Mouse (Mus musculus) CH12.LX (cell line): ENCODE data around the gene Pes1. TPM values are rescaled to one million over a fixed set of nuclear protein-coding genes. Genes with fewer than 3 reads are reported as not detected.

Experiments used
- DNase-seq: peaks from one replicate; pipeline ENCODE4 v3.0.0-alpha.2; 2013; ENCODE audit errors: extremely low read depth
- H3K27ac ChIP-seq: 2 replicates; pipeline ENCODE4 v1.5.1; 2012; ENCODE audit warnings: low read depth, mild to moderate bottlenecking, control low read depth, moderate library complexity; ENCODE audit not compliant: insufficient read depth
- H3K27me3 ChIP-seq: replicated peaks from 2 replicates; pipeline ENCODE3; 2012; ENCODE audit warnings: inconsistent platforms
- H3K36me3 ChIP-seq, 2 experiments: replicated peaks in 1 of 2; 2 replicates each; pipeline versions ENCODE3 to v1.6.1; 2012; ENCODE audit warnings: inconsistent platforms in 1 of 2, low read length in 1 of 2, mild to moderate bottlenecking in 1 of 2, mixed read lengths in 1 of 2, moderate library complexity in 1 of 2; ENCODE audit not compliant: control insufficient read depth in 1 of 2, insufficient read depth in 1 of 2
- H3K4me1 ChIP-seq, 2 experiments: 2 replicates each; pipeline ENCODE4 v1.6.1; 2012; ENCODE audit warnings: inconsistent platforms in 1 of 2, moderate library complexity in 1 of 2; ENCODE audit not compliant: insufficient read depth in 2 of 2, control insufficient read depth in 1 of 2
- H3K4me2 ChIP-seq: 2 replicates; pipeline ENCODE4 v1.6.1; 2012; ENCODE audit warnings: low read depth, mild to moderate bottlenecking, control low read depth; ENCODE audit not compliant: poor library complexity, insufficient read depth, severe bottlenecking
- H3K4me3 ChIP-seq, 3 experiments: fragments of 150-350 bp in 1 of 3; sonication (generic) in 1 of 3; replicated peaks in 1 of 3; 2 replicates each; pipeline versions ENCODE3 to v1.5.1; 2011 to 2012; ENCODE audit warnings: low read depth in 2 of 3, low read length in 2 of 3, mild to moderate bottlenecking in 2 of 3, moderate library complexity in 2 of 3, control low read depth in 1 of 3, improper control_type of control experiment in 1 of 3, inconsistent platforms in 1 of 3, mixed read lengths in 1 of 3; ENCODE audit not compliant: poor library complexity in 1 of 3
- H3K79me2 ChIP-seq: replicated peaks from 2 replicates; pipeline ENCODE4 v1.6.1; 2012; ENCODE audit warnings: mild to moderate bottlenecking, moderate library complexity; ENCODE audit not compliant: control insufficient read depth, poor library complexity, insufficient read depth, severe bottlenecking; ENCODE audit errors: extremely low read depth
- H3K9ac ChIP-seq: 2 replicates; pipeline ENCODE4 v1.6.1; 2012; ENCODE audit warnings: low read depth, mild to moderate bottlenecking, control low read depth, moderate library complexity; ENCODE audit not compliant: insufficient read depth
- H3K9me3 ChIP-seq: replicated peaks from 2 replicates; pipeline ENCODE3; 2012; ENCODE audit warnings: low read length, inconsistent platforms, mixed read lengths
- BHLHE40 ChIP-seq: IDR thresholded peaks from 2 replicates; pipeline ENCODE4 v1.6.1; 2011; ENCODE audit warnings: mild to moderate bottlenecking, low read depth, low read length, improper control_type of control experiment
- CHD1 ChIP-seq: IDR thresholded peaks from 2 replicates; pipeline ENCODE4 v1.6.1; 2012; ENCODE audit warnings: low read depth, low read length, improper control_type of control experiment, inconsistent platforms
- CHD2 ChIP-seq: IDR thresholded peaks from 2 replicates; pipeline ENCODE4 v1.6.1; 2011; ENCODE audit warnings: low read length, improper control_type of control experiment
- E2F4 ChIP-seq: IDR thresholded peaks from 2 replicates; pipeline ENCODE4 v1.6.1; 2011; ENCODE audit warnings: low read depth, low read length, improper control_type of control experiment; ENCODE audit not compliant: insufficient replicate concordance
- ELF1 ChIP-seq: IDR thresholded peaks from 2 replicates; pipeline ENCODE4 v1.6.1; 2014; ENCODE audit warnings: low read depth, mild to moderate bottlenecking, inconsistent platforms, low read length, improper control_type of control experiment
- ETS1 ChIP-seq: conservative IDR thresholded peaks from 2 replicates; pipeline ENCODE4 v1.6.1; 2012; ENCODE audit warnings: low read depth, mild to moderate bottlenecking, inconsistent platforms, low read length, improper control_type of control experiment, moderate library complexity
- HCFC1 ChIP-seq: IDR thresholded peaks from 2 replicates; pipeline ENCODE4 v1.6.1; 2012; ENCODE audit warnings: low read depth, mild to moderate bottlenecking, inconsistent platforms, low read length, improper control_type of control experiment
- IRF4 ChIP-seq: IDR thresholded peaks from 2 replicates; pipeline ENCODE4 v1.6.1; 2014; ENCODE audit warnings: low read depth, mild to moderate bottlenecking, inconsistent platforms, low read length, improper control_type of control experiment
- JUND ChIP-seq: conservative IDR thresholded peaks from 2 replicates; pipeline ENCODE4 v1.6.1; 2011; ENCODE audit warnings: low read depth, low read length, improper control_type of control experiment
- MAX ChIP-seq: IDR thresholded peaks from 2 replicates; pipeline ENCODE4 v1.6.1; 2011; ENCODE audit warnings: low read length, improper control_type of control experiment
- MXI1 ChIP-seq: IDR thresholded peaks from 2 replicates; pipeline ENCODE4 v1.6.1; 2011; ENCODE audit warnings: mild to moderate bottlenecking, low read depth, low read length, improper control_type of control experiment
- PAX5 ChIP-seq: IDR thresholded peaks from 2 replicates; pipeline ENCODE4 v1.6.1; 2012; ENCODE audit warnings: low read length, inconsistent platforms, mixed read lengths
- POLR2A ChIP-seq: IDR thresholded peaks from 2 replicates; pipeline ENCODE4 v1.6.1; 2011; ENCODE audit warnings: low read depth, mild to moderate bottlenecking, improper control_type of control experiment, low read length
- POLR2AphosphoS2 ChIP-seq: IDR thresholded peaks from 2 replicates; pipeline ENCODE4 v1.6.1; 2011; ENCODE audit warnings: low read depth, low read length, improper control_type of control experiment
- RAD21 ChIP-seq: IDR thresholded peaks from 2 replicates; pipeline ENCODE4 v1.6.1; 2011; ENCODE audit warnings: low read depth, mild to moderate bottlenecking, low read length, improper control_type of control experiment, moderate library complexity
- RCOR1 ChIP-seq: conservative IDR thresholded peaks from 2 replicates; pipeline ENCODE4 v1.6.1; 2012; ENCODE audit warnings: low read depth, mild to moderate bottlenecking, inconsistent platforms, low read length, improper control_type of control experiment
- TCF12 ChIP-seq: IDR thresholded peaks from 2 replicates; pipeline ENCODE4 v1.6.1; 2014; ENCODE audit warnings: low read depth, mild to moderate bottlenecking, inconsistent platforms, low read length, improper control_type of control experiment
- UBTF ChIP-seq: IDR thresholded peaks from 2 replicates; pipeline ENCODE4 v1.6.1; 2012; ENCODE audit warnings: low read depth, mild to moderate bottlenecking, inconsistent platforms, low read length, improper control_type of control experiment, moderate library complexity
- USF2 ChIP-seq: conservative IDR thresholded peaks from 2 replicates; pipeline ENCODE4 v1.6.1; 2011; ENCODE audit warnings: low read depth, low read length, improper control_type of control experiment
- ZMIZ1 ChIP-seq: IDR thresholded peaks from 2 replicates; pipeline ENCODE4 v1.6.1; 2012; ENCODE audit warnings: low read depth, mild to moderate bottlenecking, inconsistent platforms, low read length, improper control_type of control experiment
- dilution Hi-C: fragments of 300-500 bp; cut with MboI; formaldehyde crosslinking; loops from 2 replicates; pipeline ENCODE4 v1.14.3; 2020; ENCODE audit warnings: low sequenced_read_pairs; ENCODE audit not compliant: extremely low pct_unique_long_range_greater_than_20kb, extremely low pct_ligation_motif_present
- in situ Hi-C: fragments of 300-500 bp; cut with MboI; formaldehyde crosslinking; loops from 3 replicates; pipeline ENCODE4 v1.14.3; 2019; ENCODE audit warnings: low sequenced_read_pairs, low pct_ligation_motif_present, low pct_unique_long_range_greater_than_20kb, mixed read lengths
- polyA plus RNA-seq: library from polyadenylated mRNA; unstranded; fragments of >175 nt; gene quantifications from 2 replicates; pipeline ENCODE4 v1.2.1, GENCODE M21; 2012; ENCODE audit warnings: low read depth; ENCODE audit not compliant: insufficient read length
- total RNA-seq, 2 experiments: library from RNA; depleted of rRNA; stranded (reverse); fragments of 300-350 nt in 1 of 2; fragments of >200 nt in 1 of 2; gene quantifications; 2 replicates each; pipeline ENCODE4 v1.2.3; 2012 to 2014

Gene Pes1
- total and polyA plus RNA-seq, 3 experiments, result 120 to 311 (median 226) TPM

DNA sequence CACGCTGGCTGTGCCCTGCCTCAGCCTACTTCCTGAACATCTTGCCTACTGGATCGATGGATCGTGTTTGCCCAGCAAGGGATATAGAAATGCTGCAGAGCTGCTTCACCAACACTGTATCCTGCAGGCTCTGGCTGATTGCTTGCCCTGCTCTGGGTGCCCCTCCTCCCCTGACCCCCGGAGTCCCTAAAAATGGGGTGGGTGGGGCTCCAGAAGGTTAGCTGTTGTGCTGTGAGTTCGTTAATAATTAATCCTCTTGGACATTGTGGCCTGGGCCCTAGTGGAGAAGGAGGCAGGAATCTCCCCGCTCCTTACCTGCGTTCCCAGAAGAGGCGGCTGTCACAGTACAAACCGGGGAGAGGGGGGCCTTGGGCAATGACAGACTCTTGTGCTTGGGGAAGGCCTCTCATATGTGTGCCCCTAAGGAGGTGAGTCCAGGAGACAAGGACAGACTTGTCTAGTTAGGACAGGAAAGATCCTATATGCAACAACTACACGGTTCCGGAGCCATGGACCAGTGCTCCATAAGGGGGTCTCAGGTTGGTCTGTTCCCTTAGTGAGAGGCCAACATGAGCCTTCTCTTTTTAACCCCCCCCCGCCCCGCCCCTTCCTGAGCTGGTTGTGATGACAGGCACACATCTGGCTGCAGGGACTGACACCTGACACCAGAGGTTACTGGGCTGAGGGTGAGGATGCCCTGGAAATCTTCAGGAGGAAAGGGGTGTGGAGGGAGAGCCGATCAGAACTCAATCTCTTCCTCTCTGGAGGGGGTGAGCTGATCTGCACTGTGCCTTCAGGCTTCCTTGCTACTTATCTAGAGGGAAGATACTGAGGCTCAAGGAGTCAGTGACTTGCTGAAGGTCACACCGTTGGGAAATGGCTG lies 20.3 kb downstream of the Pes1 start:
- peaks cover 4 to 39% of the 10 kb centered on the region in 2 experiments for H3K36me3 ChIP-seq
- H3K4me1 ChIP-seq, result no peaks in the 10 kb centered on the region
- H3K9me3 ChIP-seq, result peaks cover 15% of the 10 kb centered on the region
- dilution Hi-C loops (no loop called here), in situ Hi-C loops (no loop called here)
- no peak overlapping the region for H3K4me2 ChIP-seq
- H3K4me3 ChIP-seq, result no peak overlapping the region
- no peaks in the 10 kb centered on the region for H3K79me2 ChIP-seq
- DNase-seq, result no peak
- H3K27ac ChIP-seq, result no peak overlapping the region
- TF ChIP-seq ELF1, result no peak
- TF ChIP-seq IRF4, result no peak
- TF ChIP-seq TCF12, result no peak
- TF ChIP-seq PAX5, result no peak
- TF ChIP-seq ETS1, result no peak
- no peak for TF ChIP-seq E2F4
- TF ChIP-seq POLR2AphosphoS2, result no peak
- no peak for TF ChIP-seq UBTF
- TF ChIP-seq JUND, result no peak
- TF ChIP-seq MXI1, result no peak
- no peak for TF ChIP-seq RAD21
- H3K9ac ChIP-seq, result no peak overlapping the region
- no peaks in the 10 kb centered on the region for H3K27me3 ChIP-seq

DNA sequence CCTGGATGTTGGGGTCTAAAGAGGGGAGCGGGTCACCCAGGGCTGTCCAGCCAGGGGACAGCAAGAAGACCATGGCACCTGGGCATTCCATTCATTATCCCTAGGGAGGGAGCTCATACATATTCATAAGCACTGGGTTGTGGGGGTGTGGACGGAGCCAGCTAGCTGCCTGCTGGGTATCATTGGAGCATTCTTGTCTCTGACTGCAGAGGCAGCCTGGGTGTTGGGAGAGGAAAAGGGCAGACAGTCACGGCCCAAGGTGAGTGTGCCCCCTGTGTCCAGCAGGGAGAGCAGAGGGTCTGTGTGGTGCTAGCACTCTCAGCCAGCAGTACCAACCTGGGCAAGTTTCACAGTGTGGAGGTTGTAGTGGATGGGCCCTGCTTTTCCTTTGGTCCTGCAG lies 26.0 kb downstream of the Pes1 start:
- DNase-seq, result no peak
- H3K9me3 ChIP-seq, result no peaks in the 10 kb centered on the region
- peaks cover 2% of the 10 kb centered on the region for H3K27me3 ChIP-seq
- H3K4me1 ChIP-seq, result peaks cover 2 to 9% of the 10 kb centered on the region in 2 experiments; a peak in 3 of 4 replicates
- H3K79me2 ChIP-seq, result no peaks in the 10 kb centered on the region
- no peak overlapping the region for H3K4me3 ChIP-seq
- no peak for TF ChIP-seq POLR2A
- dilution Hi-C loops (no loop called here), in situ Hi-C loops (no loop called here)
- H3K4me2 ChIP-seq, result no peak overlapping the region
- H3K9ac ChIP-seq, result no peak overlapping the region
- H3K36me3 ChIP-seq, result no peaks in the 10 kb centered on the region
- H3K27ac ChIP-seq, result no peak overlapping the region

DNA sequence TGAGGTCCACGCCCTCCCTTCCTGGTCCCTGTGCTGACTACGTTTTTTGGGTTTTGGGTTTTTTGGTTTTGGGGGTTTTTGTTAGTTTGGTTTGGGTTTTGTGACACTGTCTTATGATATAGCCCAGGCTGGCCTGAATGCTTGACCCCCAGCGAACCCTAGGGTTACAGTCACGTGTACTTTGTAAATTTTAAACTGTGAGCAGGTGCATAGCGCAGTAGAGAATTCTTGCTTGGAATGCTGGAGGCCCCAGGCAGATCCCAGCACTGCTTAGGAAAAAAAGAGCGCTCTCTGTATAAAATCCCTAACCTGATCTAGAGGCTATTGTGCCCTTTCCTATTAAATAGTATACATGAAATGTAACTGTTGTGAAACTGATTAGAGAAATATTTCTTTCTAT lies 29.4 kb downstream of the Pes1 start:
- TF ChIP-seq BHLHE40, result no peak
- no peak for TF ChIP-seq MAX
- TF ChIP-seq ZMIZ1, result no peak
- no peak for TF ChIP-seq CHD2
- TF ChIP-seq USF2, result no peak
- no peak for TF ChIP-seq RCOR1
- no peak for TF ChIP-seq E2F4
- TF ChIP-seq ETS1, result no peak
- no peak for TF ChIP-seq MXI1
- TF ChIP-seq CHD1, result no peak
- TF ChIP-seq HCFC1, result no peak
- TF ChIP-seq, all 38 proteins: peak for 0
- peaks cover 2% of the 10 kb centered on the region for H3K27me3 ChIP-seq
- no peaks in the 10 kb centered on the region for H3K36me3 ChIP-seq
- H3K9ac ChIP-seq, result no peak overlapping the region
- no peak for DNase-seq
- H3K27ac ChIP-seq, result no peak overlapping the region
- no peaks in the 10 kb centered on the region for H3K79me2 ChIP-seq
- H3K4me3 ChIP-seq, result no peak overlapping the region
- dilution Hi-C loops (no loop called here), in situ Hi-C loops (no loop called here)
- H3K4me2 ChIP-seq, result no peak overlapping the region
- no peaks in the 10 kb centered on the region for H3K9me3 ChIP-seq
- peaks cover 7 to 9% of the 10 kb centered on the region in 2 experiments for H3K4me1 ChIP-seq
